Mouse (Mus musculus) testis, adult 2 months (tissue): ENCODE measurements at regions not wholly inside any gene's neighbourhood (a gene's known extent, or its start where the extent isn't known, plus 50 kb on each side); places are given as distances from the start of the nearest gene placed in this dataset.

ENCODE experiments used
- CTCF ChIP-seq: fragments of 200-500 bp; IDR thresholded peaks from 2 replicates; pipeline ENCODE4 v1.5.1; 2012; ENCODE audit warnings: low read depth, mild to moderate bottlenecking, inconsistent platforms, low read length, moderate library complexity; ENCODE audit not compliant: control insufficient read depth, insufficient read depth, insufficient replicate concordance
- POLR2A ChIP-seq: fragments of 200-500 bp; IDR thresholded peaks from 2 replicates; pipeline ENCODE4 v1.6.1; 2012; ENCODE audit warnings: low read depth, mild to moderate bottlenecking, inconsistent platforms, low read length, moderate library complexity; ENCODE audit not compliant: control insufficient read depth

DNA sequence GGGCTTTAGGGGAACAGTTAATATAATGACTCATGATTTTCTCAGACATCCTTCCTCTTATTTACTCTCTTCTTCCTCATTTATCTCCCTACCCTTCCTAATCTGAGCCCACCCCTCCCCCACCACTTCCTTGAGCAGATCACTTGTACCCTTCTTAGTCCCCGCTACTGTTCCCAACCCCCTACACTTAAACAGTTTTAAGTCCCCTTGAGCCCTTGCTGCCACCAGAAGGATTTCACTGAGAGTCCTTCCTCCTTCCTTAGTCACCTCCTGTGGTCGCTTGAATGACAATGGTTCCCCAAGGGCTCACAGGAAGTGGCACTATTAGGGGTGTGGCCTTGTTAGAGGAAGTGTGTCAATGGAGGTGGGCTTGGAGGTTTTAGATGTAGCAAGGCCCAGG, 50.7 kb upstream of the Gramd1b start:
- no peak for TF ChIP-seq CTCF
- TF ChIP-seq POLR2A: no peak
